Mouse (Mus musculus): ENCODE measurements at regions not wholly inside any gene's neighbourhood (a gene's known extent, or its start where the extent isn't known, plus 50 kb on each side); places are given as distances from the start of the nearest gene placed in this dataset.
A peak's percentile ranks its signal among the peaks of the same experiment; 100 is the strongest.

- no peak for TF ChIP-seq POLR2A (IDR thresholded peaks at IDR 0.05; ENCODE audit: extremely low read depth, insufficient read depth, low read length)
- peak; percentile 97 for TF ChIP-seq CTCF (IDR thresholded peaks at IDR 0.05; ENCODE audit: low read depth, low read length)
- Histone ChIP-seq H3K4me3 (ENCODE audit: insufficient read depth, low read depth, low read length) (no peak overlapping the region), H3K9ac (ENCODE audit: low read depth, low read length) (no peak overlapping the region)
Observed at GRCm38 (mm10) chr4:114665684-114666083, 155.8 kb upstream of the Gm12830 start.

GRCm38 (mm10) chr4:114666238-114666978 lies 155.1 kb upstream of the Gm12830 start:
- no peak for DNase-seq (ENCODE audit: extremely low read depth, low read depth, low spot score)
- 9% methylated on average over 41 of the region's 41 CpGs for WGBS
- Histone ChIP-seq H3K9ac (ENCODE audit: low read depth, low read length) (no peak overlapping the region), H3K4me3 (ENCODE audit: insufficient read depth, low read depth, low read length) (no peak overlapping the region), H3K79me2 (ENCODE audit: control insufficient read depth, insufficient read depth, low read length) (no peaks in the 10 kb centered on the region), H3K36me3 (ENCODE audit: control insufficient read depth, insufficient read depth, low read length) (no peaks in the 10 kb centered on the region), H3K27ac (replicated peaks; ENCODE audit: insufficient read depth, low read depth, low read length) (no peak overlapping the region), H3K27me3 (ENCODE audit: control insufficient read depth, insufficient read depth, low read length) (peaks cover 10% of the 10 kb centered on the region), H3K4me1 (ENCODE audit: control insufficient read depth, insufficient read depth, low read length) (peaks cover 2% of the 10 kb centered on the region; the same call in 1 of the 2 replicates)
- TF ChIP-seq CTCF (IDR thresholded peaks at IDR 0.05; ENCODE audit: low read depth, low read length) = no peak
- no peak for TF ChIP-seq POLR2A (IDR thresholded peaks at IDR 0.05; ENCODE audit: extremely low read depth, insufficient read depth, low read length)

More at GRCm38 (mm10) chr4:114665684-114666083, 155.8 kb upstream of the Gm12830 start:
- Histone ChIP-seq H3K4me1 (ENCODE audit: control insufficient read depth, insufficient read depth, low read length) (peaks cover 2% of the 10 kb centered on the region; the same call in 1 of the 2 replicates), H3K36me3 (ENCODE audit: control insufficient read depth, insufficient read depth, low read length) (no peaks in the 10 kb centered on the region), H3K27ac (replicated peaks; ENCODE audit: insufficient read depth, low read depth, low read length) (no peak overlapping the region), H3K27me3 (ENCODE audit: control insufficient read depth, insufficient read depth, low read length) (peaks cover 10% of the 10 kb centered on the region), H3K79me2 (ENCODE audit: control insufficient read depth, insufficient read depth, low read length) (no peaks in the 10 kb centered on the region)
- DNase-seq (ENCODE audit: extremely low read depth, low read depth, low spot score) = peak; percentile 26
- WGBS = 3% methylated on average over 14 of the region's 14 CpGs

GRCm38 (mm10) chr4:114666979-114667328 lies 154.6 kb upstream of the Gm12830 start:
- Histone ChIP-seq H3K79me2 (ENCODE audit: control insufficient read depth, insufficient read depth, low read length) (no peaks in the 10 kb centered on the region), H3K36me3 (ENCODE audit: control insufficient read depth, insufficient read depth, low read length) (no peaks in the 10 kb centered on the region), H3K4me3 (ENCODE audit: insufficient read depth, low read depth, low read length) (no peak overlapping the region), H3K4me1 (ENCODE audit: control insufficient read depth, insufficient read depth, low read length) (peaks cover 2% of the 10 kb centered on the region; the same call in 1 of the 2 replicates), H3K27ac (replicated peaks; ENCODE audit: insufficient read depth, low read depth, low read length) (no peak overlapping the region), H3K9ac (ENCODE audit: low read depth, low read length) (no peak overlapping the region), H3K27me3 (ENCODE audit: control insufficient read depth, insufficient read depth, low read length) (peaks cover 10% of the 10 kb centered on the region)
- no peak for TF ChIP-seq POLR2A (IDR thresholded peaks at IDR 0.05; ENCODE audit: extremely low read depth, insufficient read depth, low read length)
- TF ChIP-seq CTCF (IDR thresholded peaks at IDR 0.05; ENCODE audit: low read depth, low read length) = no peak
- DNase-seq (ENCODE audit: extremely low read depth, low read depth, low spot score) = no peak
- 12% methylated on average over 13 of the region's 13 CpGs for WGBS

- H3K36me3 ChIP-seq (ENCODE audit: control insufficient read depth, insufficient read depth, low read length) = no peaks in the 10 kb centered on the region
- no peak overlapping the region for H3K9ac ChIP-seq (ENCODE audit: low read depth, low read length)
- TF ChIP-seq POLR2A (IDR thresholded peaks at IDR 0.05; ENCODE audit: extremely low read depth, insufficient read depth, low read length) = no peak
- TF ChIP-seq CTCF (IDR thresholded peaks at IDR 0.05; ENCODE audit: low read depth, low read length) = no peak
- H3K4me3 ChIP-seq (ENCODE audit: insufficient read depth, low read depth, low read length) = no peak overlapping the region
- no peaks in the 10 kb centered on the region for H3K79me2 ChIP-seq (ENCODE audit: control insufficient read depth, insufficient read depth, low read length)
- 78% methylated on average over 5 of the region's 5 CpGs for WGBS
- no peaks in the 10 kb centered on the region for H3K4me1 ChIP-seq (ENCODE audit: control insufficient read depth, insufficient read depth, low read length)
- H3K27me3 ChIP-seq (ENCODE audit: control insufficient read depth, insufficient read depth, low read length) = no peaks in the 10 kb centered on the region
- no peak for DNase-seq (ENCODE audit: extremely low read depth, low read depth, low spot score)
- no peak overlapping the region for H3K27ac ChIP-seq (replicated peaks; ENCODE audit: insufficient read depth, low read depth, low read length)
Observed at GRCm38 (mm10) chr4:114672096-114672720, 149.3 kb upstream of the Gm12830 start.

GRCm38 (mm10) chr4:114676908-114677898 lies 144.3 kb upstream of the Gm12830 start:
- Histone ChIP-seq H3K9ac (ENCODE audit: low read depth, low read length) (no peak overlapping the region), H3K79me2 (ENCODE audit: control insufficient read depth, insufficient read depth, low read length) (no peaks in the 10 kb centered on the region), H3K36me3 (ENCODE audit: control insufficient read depth, insufficient read depth, low read length) (no peaks in the 10 kb centered on the region), H3K27ac (replicated peaks; ENCODE audit: insufficient read depth, low read depth, low read length) (no peak overlapping the region), H3K27me3 (ENCODE audit: control insufficient read depth, insufficient read depth, low read length) (no peaks in the 10 kb centered on the region), H3K4me3 (ENCODE audit: insufficient read depth, low read depth, low read length) (no peak overlapping the region), H3K4me1 (ENCODE audit: control insufficient read depth, insufficient read depth, low read length) (no peaks in the 10 kb centered on the region)
- DNase-seq (ENCODE audit: extremely low read depth, low read depth, low spot score) = no peak
- 69% methylated on average over 13 of the region's 13 CpGs for WGBS
- TF ChIP-seq POLR2A (IDR thresholded peaks at IDR 0.05; ENCODE audit: extremely low read depth, insufficient read depth, low read length) (no peak), CTCF (IDR thresholded peaks at IDR 0.05; ENCODE audit: low read depth, low read length) (no peak)
